Mouse (Mus musculus): ENCODE results near the gene Alg9.

DNA sequence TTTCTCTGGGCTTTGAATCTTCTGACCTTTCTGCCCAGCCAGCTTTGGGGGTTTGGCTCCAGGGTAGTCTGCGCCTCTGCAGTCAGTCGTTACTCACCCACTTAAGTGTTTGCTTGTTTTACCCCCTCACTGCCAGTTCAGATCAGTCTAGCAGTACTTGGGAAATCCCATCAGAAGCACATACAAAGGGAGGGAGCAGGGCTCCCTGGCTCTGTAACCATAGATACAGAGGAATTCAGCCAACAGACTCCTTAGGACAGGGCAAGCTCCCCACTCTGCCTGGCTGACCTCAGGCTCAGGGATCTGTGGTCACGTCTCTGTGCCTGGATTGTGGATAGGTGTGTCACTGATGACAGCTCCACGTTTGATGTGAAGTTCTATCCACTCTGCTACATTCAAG, 112.5 kb downstream of the Alg9 start:
- TF ChIP-seq CTCF (IDR thresholded peaks at IDR 0.05; ENCODE audit: low read depth) (no peak), EP300 (optimal IDR thresholded peaks at IDR 0.05) (no peak)
